Mouse (Mus musculus) cerebellum, postnatal 10 days (tissue): Measurements from ENCODE around the gene Ankrd49.
A peak's percentile ranks its signal among the peaks of the same experiment; 100 is the strongest.

Experiments used
- DNase-seq, 2 experiments: peaks; one replicate each; pipeline ENCODE4 v3.0.0; 2021; ENCODE audit warnings: mixed read lengths in 2 of 2

The Ankrd49 gene

GRCm38 (mm10) chr9:14740151-14740924, 44.3 kb downstream of the Ankrd49 start, which contains the start of gene Piwil4:
TSS of gene Piwil4 (minus strand) at chr9:14740733.
- DNase-seq, result no peak

GRCm38 (mm10) chr9:14739498-14740150, 45.0 kb downstream of the Ankrd49 start:
- DNase-seq, result no peak

GRCm38 (mm10) chr9:14730941-14731541, 53.6 kb downstream of the Ankrd49 start:
- DNase-seq, result peak; percentile 45 to 54
